Mouse (Mus musculus) limb, embryonic 12.5 days (tissue): ENCODE measurements around the gene Fbxw21. TPM values are rescaled to one million over a fixed set of nuclear protein-coding genes. Genes with fewer than 3 reads are reported as not detected.

Experiments used
- ATAC-seq: fragments of 200-750 bp; cut with Nextera tagmentation; 2 replicates; pipeline ENCODE4 v1.8.0; 2017; ENCODE audit warnings: low read depth, moderate TSS enrichment; ENCODE audit not compliant: insufficient number of reproducible peaks, insufficient read depth, low FRiP score, low TSS enrichment
- H3K27ac ChIP-seq: fragments of 300-500 bp; sonication (generic); 2 replicates; pipeline ENCODE4 v1.5.1; 2016; ENCODE audit warnings: mild to moderate bottlenecking, moderate library complexity
- H3K27me3 ChIP-seq: fragments of 300-500 bp; sonication (generic); 2 replicates; pipeline ENCODE4 v1.6.1; 2016; ENCODE audit warnings: mild to moderate bottlenecking, moderate library complexity
- H3K36me3 ChIP-seq: fragments of 300-500 bp; sonication (generic); 2 replicates; pipeline ENCODE4 v1.6.1; 2016; ENCODE audit warnings: mild to moderate bottlenecking, moderate library complexity
- H3K4me1 ChIP-seq: fragments of 300-500 bp; sonication (generic); replicated peaks from 2 replicates; pipeline ENCODE4 v1.6.1; 2016
- H3K4me2 ChIP-seq: fragments of 300-500 bp; sonication (generic); 2 replicates; pipeline ENCODE4 v1.6.1; 2016; ENCODE audit warnings: mild to moderate bottlenecking, moderate library complexity
- H3K4me3 ChIP-seq: fragments of 300-500 bp; sonication (generic); replicated peaks from 2 replicates; pipeline ENCODE4 v1.5.1; 2016; ENCODE audit warnings: mild to moderate bottlenecking
- H3K9ac ChIP-seq: fragments of 300-500 bp; sonication (generic); replicated peaks from 2 replicates; pipeline ENCODE4 v1.6.1; 2016; ENCODE audit warnings: mild to moderate bottlenecking, moderate library complexity
- H3K9me3 ChIP-seq: fragments of 300-500 bp; sonication (generic); 2 replicates; pipeline ENCODE4 v1.6.1; 2016; ENCODE audit warnings: mild to moderate bottlenecking, moderate library complexity
- WGBS: fragments of 180-500 bp; shearing (Covaris S2); methylation state at CpG from one replicate; pipeline ENCODE4 v1.1.7; 2016; 5-methylcytosine and 5-hydroxymethylcytosine counted together
- polyA plus RNA-seq: library from polyadenylated mRNA; unstranded; fragments of >200 nt; fragmentation: Nextera tagmentation; extraction: Ambion mirVana; gene quantifications from 2 replicates; pipeline ENCODE4 v1.2.1, GENCODE M21; 2016

The Fbxw21 gene
- polyA plus RNA-seq, 1 experiment from 2014 or later = not detected

DNA sequence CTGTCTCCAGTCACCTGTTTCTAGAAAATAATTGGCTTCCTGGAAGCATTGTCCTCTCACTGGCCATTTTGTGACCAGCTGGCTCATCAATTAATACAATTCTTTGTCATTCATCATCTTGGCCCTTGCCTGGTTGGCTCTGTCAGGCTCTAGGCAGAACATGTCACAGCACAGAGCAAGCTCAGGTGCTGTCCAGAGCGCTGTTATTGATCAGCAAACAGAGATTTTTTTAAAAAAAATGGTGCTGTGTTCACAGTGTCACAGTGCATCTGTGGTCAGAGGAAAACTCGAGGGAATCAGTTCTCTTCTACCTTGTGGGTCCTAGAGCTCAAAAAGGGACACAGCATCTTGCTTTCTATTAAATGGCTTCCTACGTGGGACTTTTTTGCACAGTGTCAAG lies 36.4 kb downstream of the Fbxw21 start:
- H3K4me3 ChIP-seq = no peak overlapping the region
- no peaks in the 10 kb centered on the region for H3K27me3 ChIP-seq
- H3K36me3 ChIP-seq = 0 out of 2 replicates have a peak, but pooled peaks cover 2% of the 10 kb centered on the region
- 0 out of 2 replicates have a peak, but pooled peaks cover 5% of the 10 kb centered on the region for H3K4me1 ChIP-seq
- WGBS = 73% methylated on average over 3 of the region's 3 CpGs
- H3K27ac ChIP-seq = no peak overlapping the region
- ATAC-seq = no peak
- no peak overlapping the region for H3K4me2 ChIP-seq
- H3K9ac ChIP-seq = no peak overlapping the region
- no peaks in the 10 kb centered on the region for H3K9me3 ChIP-seq

DNA sequence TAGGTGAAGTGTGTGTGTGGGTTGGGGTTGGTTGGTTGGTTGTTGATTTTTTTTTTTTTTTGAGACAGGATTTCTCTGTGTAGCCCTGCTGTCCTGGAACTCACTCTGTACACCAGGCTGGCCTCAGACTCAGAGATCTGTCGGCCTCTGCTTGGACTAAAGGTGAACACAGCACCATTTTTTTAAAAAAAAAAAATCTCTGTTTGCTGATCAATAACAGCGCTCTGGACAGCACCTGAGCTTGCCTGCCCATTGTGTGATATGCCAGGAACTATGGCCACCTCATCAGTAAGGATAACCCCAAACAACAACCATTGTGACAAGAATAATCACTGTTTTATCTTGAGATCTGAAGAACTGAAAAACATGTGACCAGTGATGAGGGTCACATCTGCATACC lies 36.8 kb downstream of the Fbxw21 start:
- Histone ChIP-seq H3K9ac (no peak overlapping the region), H3K4me3 (no peak overlapping the region), H3K27me3 (no peaks in the 10 kb centered on the region), H3K4me1 (0 out of 2 replicates have a peak, but pooled peaks cover 5% of the 10 kb centered on the region), H3K27ac (no peak overlapping the region), H3K9me3 (no peaks in the 10 kb centered on the region), H3K36me3 (0 out of 2 replicates have a peak, but pooled peaks cover 3% of the 10 kb centered on the region), H3K4me2 (no peak overlapping the region)
- ATAC-seq = no peak
- WGBS = 83% methylated on average over 2 of the region's 2 CpGs

DNA sequence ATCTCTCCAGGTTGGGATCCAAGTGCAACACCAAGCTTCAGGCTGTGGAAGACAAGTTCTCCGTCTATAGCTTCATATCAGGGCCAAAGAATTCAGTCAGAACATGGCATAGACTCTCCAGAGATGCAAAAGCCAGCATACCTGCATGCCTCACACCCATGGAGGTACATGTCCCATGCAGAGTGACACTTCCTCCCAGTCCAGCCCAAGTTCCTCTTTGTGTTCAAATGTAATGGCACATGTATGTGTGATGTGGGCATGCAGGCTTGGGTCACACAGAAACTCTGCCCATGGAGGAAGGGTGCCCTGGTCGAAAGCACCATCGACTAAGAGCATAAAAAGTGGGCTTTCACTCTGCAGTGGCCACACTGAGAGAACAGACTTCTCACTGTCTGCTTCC lies 37.7 kb downstream of the Fbxw21 start:
- Histone ChIP-seq H3K36me3 (peaks cover 9% of the 10 kb centered on the region), H3K4me1 (0 out of 2 replicates have a peak, but pooled peaks cover 5% of the 10 kb centered on the region), H3K27me3 (no peaks in the 10 kb centered on the region), H3K9ac (no peak overlapping the region), H3K27ac (no peak overlapping the region), H3K4me2 (no peak overlapping the region), H3K9me3 (no peaks in the 10 kb centered on the region), H3K4me3 (no peak overlapping the region)
- WGBS = 90% methylated on average over 3 of the region's 3 CpGs
- ATAC-seq = no peak

DNA sequence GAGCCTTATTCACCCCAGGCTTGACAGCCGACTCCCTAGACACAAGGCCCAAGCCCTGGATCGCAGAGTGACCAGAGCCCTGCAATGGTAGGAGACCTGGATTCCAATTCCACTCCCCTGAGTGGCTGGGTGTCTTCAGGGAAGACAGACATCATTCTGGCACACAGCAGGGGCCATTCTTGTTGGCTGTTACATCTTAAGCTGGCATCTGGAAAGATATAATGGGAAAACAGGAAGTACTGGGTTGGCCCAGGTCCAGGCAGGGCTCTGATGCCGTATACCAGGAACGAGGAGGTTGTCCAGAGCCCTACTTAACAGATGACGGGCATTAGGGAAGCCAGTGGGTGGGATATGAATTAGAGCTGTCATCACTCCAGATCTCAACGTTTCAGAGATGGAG lies 38.6 kb downstream of the Fbxw21 start:
- WGBS = 43% methylated on average over 6 of the region's 6 CpGs
- no peaks in the 10 kb centered on the region for H3K9me3 ChIP-seq
- H3K9ac ChIP-seq = no peak overlapping the region
- no peak; the same call in 1 of the 2 replicates for ATAC-seq
- no peak overlapping the region for H3K27ac ChIP-seq
- H3K4me1 ChIP-seq = 0 out of 2 replicates have a peak, but pooled peaks cover 5% of the 10 kb centered on the region
- H3K36me3 ChIP-seq = peaks cover 18% of the 10 kb centered on the region
- no peak overlapping the region for H3K4me2 ChIP-seq
- no peaks in the 10 kb centered on the region for H3K27me3 ChIP-seq
- H3K4me3 ChIP-seq = no peak overlapping the region

DNA sequence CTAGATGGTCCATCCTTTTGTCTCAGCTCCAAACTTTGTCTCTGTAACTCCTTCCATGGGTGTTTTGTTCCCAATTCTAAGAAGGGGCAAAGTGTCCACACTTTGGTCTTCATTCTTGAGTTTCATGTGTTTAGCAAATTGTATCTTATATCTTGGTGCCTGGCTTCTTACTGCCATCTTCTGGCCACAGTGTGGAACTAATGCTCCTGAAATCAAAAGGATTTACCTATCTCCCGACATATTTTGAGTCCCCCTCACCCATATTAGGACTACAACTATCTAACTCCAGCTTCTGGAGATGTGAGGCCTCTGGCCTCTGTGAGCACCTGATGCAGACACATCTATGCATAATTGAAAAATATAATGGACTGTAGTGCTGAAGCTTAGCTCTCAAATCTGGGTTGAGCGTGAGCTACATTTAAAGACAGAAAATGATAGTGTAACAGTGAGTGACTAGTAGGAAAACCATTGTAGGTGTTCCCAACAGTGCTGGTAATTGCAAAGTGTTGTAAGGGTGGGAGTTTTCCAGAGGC lies 39.2 kb downstream of the Fbxw21 start:
- Histone ChIP-seq H3K36me3 (peaks cover 25% of the 10 kb centered on the region), H3K27me3 (no peaks in the 10 kb centered on the region), H3K4me1 (0 out of 2 replicates have a peak, but pooled peaks cover 5% of the 10 kb centered on the region), H3K4me3 (no peak overlapping the region), H3K27ac (no peak overlapping the region), H3K9ac (no peak overlapping the region), H3K4me2 (no peak overlapping the region), H3K9me3 (no peaks in the 10 kb centered on the region)
- no peak for ATAC-seq
- 48% methylated on average over 2 of the region's 2 CpGs for WGBS

DNA sequence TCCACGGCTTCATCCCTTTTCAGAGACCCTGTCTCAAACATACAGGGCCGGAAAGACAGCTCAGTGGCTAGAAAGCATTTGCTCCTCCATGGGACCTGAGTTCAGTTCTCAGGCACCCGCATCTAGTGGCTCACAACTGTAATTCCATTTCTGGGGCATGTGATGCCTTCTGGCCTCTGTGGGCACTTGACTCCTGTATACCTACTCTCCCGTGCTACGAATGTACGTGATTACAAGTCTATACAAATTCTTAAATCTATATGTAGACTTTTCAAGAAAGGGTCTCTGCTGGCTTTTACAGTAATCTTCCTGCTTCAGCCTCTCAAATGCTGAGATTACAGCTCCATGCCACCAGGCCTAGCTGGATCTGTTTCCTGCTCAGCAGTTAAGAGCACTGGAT lies 40.9 kb downstream of the Fbxw21 start:
- H3K9ac ChIP-seq = no peak overlapping the region
- peaks cover 42% of the 10 kb centered on the region for H3K36me3 ChIP-seq
- 0 out of 2 replicates have a peak overlapping the region, but pooled peaks have one; percentile 47 for H3K27ac ChIP-seq
- 0 out of 2 replicates have a peak, but pooled peaks cover 5% of the 10 kb centered on the region for H3K4me1 ChIP-seq
- H3K4me2 ChIP-seq = no peak overlapping the region
- H3K27me3 ChIP-seq = no peaks in the 10 kb centered on the region
- H3K4me3 ChIP-seq = no peak overlapping the region
- 84% methylated on average over 6 of the region's 6 CpGs for WGBS
- no peak for ATAC-seq
- no peaks in the 10 kb centered on the region for H3K9me3 ChIP-seq

DNA sequence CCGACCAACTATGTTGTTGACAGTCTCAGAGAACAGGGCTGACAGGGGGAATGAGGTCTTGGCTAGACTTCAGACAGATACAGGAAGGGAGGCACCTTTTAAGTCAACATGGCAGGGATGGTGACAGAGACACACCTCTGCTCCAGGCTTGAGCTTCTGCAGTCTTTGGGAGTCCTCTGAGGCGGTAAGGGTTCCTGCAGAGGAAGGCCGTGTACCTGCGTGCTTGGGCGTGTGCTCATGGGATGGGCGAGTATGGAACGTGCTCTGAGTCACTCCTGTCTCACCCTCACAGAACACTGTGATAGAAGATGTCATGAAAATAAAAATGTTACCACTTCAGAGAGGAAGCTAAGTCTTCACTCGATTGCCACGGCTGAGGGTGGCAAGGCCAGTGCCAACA lies 42.3 kb downstream of the Fbxw21 start:
- H3K27me3 ChIP-seq = no peaks in the 10 kb centered on the region
- no peak overlapping the region for H3K27ac ChIP-seq
- H3K4me2 ChIP-seq = no peak overlapping the region
- H3K36me3 ChIP-seq = peaks cover 55% of the 10 kb centered on the region
- WGBS = 93% methylated on average over 9 of the region's 9 CpGs
- H3K9me3 ChIP-seq = no peaks in the 10 kb centered on the region
- no peak for ATAC-seq
- no peak overlapping the region for H3K4me3 ChIP-seq
- no peak overlapping the region for H3K9ac ChIP-seq
- H3K4me1 ChIP-seq = 0 out of 2 replicates have a peak, but pooled peaks cover 5% of the 10 kb centered on the region

DNA sequence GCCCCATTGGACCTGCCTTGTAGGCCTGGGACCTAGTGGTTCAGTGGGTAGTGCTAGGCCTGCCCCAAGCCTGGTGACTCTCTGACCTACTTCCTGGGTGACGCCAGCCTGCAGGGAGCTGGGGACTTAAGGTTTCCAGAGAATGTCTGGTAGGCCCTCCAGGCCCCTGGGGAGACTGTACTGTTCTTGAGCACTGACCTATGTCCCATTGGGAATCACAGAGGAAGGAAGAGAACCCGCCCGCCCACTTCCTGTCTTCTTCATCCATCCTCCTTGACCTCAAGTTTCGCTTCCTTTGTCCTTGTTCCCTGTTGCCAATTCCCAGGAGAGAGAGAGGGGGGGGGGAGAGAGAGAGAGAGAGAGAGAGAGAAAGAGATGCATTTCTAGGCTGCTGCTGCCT lies 43.7 kb downstream of the Fbxw21 start:
- ATAC-seq = no peak
- H3K36me3 ChIP-seq = peaks cover 70% of the 10 kb centered on the region
- H3K9ac ChIP-seq = no peak overlapping the region
- H3K27me3 ChIP-seq = no peaks in the 10 kb centered on the region
- H3K27ac ChIP-seq = no peak overlapping the region
- H3K4me2 ChIP-seq = no peak overlapping the region
- 0 out of 2 replicates have a peak, but pooled peaks cover under 1% of the 10 kb centered on the region for H3K4me1 ChIP-seq
- H3K4me3 ChIP-seq = no peak overlapping the region
- 89% methylated on average over 4 of the region's 4 CpGs for WGBS
- no peaks in the 10 kb centered on the region for H3K9me3 ChIP-seq

DNA sequence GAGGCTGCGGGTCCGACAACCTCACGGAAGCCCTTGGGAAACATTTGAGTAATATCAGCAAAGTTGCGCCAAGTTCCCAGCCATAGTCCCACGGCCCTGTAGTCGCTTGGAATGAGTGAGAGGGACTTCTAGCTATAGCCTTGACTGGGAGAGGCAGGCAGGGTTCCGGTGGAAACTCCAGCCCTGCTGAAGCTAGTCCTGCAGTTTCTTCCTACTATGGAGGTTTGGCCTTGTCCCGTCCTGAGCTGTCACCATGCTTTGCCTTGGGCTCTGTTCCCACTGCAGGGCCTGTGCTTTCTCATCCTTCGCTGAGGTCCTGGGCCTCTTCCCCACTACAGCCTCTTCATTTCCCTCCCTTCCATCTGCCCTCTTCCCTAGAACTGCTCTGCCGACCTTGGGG lies 45.6 kb downstream of the Fbxw21 start:
- Histone ChIP-seq H3K4me1 (no peaks in the 10 kb centered on the region), H3K27me3 (no peaks in the 10 kb centered on the region), H3K9ac (no peak overlapping the region), H3K4me2 (no peak overlapping the region), H3K9me3 (no peaks in the 10 kb centered on the region), H3K36me3 (peaks cover 89% of the 10 kb centered on the region), H3K27ac (no peak overlapping the region), H3K4me3 (no peak overlapping the region)
- WGBS = 94% methylated on average over 10 of the region's 10 CpGs
- no peak for ATAC-seq

DNA sequence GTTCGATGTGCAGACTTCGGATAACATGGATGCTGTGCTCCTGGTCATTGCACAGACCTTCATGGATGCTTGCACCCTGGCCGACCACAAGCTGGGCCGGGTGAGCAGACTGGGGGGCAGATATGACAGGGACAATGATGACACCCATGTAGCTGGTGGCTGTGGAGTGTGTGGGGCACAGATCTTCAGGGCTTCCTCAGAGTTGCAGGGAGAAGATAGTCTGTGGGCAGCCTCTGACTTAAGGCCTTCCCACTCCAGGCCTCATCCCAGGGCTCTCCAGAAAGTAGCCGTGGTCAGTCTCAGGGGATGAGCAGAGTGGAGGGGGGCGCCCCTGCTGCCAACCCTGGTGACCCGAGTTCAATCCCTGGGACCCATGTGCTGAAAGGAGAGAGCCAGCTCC lies 47.0 kb downstream of the Fbxw21 start:
- H3K27me3 ChIP-seq = no peaks in the 10 kb centered on the region
- ATAC-seq = no peak
- H3K4me2 ChIP-seq = no peak overlapping the region
- H3K27ac ChIP-seq = no peak overlapping the region
- no peaks in the 10 kb centered on the region for H3K9me3 ChIP-seq
- no peak overlapping the region for H3K9ac ChIP-seq
- peaks cover 100% of the 10 kb centered on the region for H3K36me3 ChIP-seq
- no peaks in the 10 kb centered on the region for H3K4me1 ChIP-seq
- H3K4me3 ChIP-seq = no peak overlapping the region
- 85% methylated on average over 7 of the region's 7 CpGs for WGBS

DNA sequence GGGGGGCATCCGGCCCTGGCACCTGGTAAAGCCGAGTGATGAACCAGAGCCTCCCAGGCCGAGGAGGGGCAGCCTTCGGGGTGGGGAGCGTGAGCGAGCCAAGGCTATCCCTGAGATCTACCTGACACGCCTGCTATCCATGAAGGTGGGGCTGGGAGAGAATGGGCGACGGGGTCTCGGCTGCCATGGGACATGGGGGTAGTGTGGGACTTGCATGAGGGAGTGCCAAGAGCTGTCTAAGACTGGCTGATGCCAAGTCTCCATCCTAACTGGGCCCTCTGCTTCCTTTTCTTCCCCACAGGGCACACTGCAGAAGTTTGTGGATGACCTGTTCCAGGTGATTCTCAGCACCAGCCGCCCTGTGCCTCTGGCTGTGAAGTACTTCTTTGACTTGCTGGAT lies 47.6 kb downstream of the Fbxw21 start:
- H3K27ac ChIP-seq = no peak overlapping the region
- 95% methylated on average over 11 of the region's 11 CpGs for WGBS
- no peak overlapping the region for H3K4me2 ChIP-seq
- peaks cover 100% of the 10 kb centered on the region for H3K36me3 ChIP-seq
- ATAC-seq = no peak
- no peak overlapping the region for H3K9ac ChIP-seq
- no peaks in the 10 kb centered on the region for H3K27me3 ChIP-seq
- no peaks in the 10 kb centered on the region for H3K9me3 ChIP-seq
- no peaks in the 10 kb centered on the region for H3K4me1 ChIP-seq
- H3K4me3 ChIP-seq = no peak overlapping the region

DNA sequence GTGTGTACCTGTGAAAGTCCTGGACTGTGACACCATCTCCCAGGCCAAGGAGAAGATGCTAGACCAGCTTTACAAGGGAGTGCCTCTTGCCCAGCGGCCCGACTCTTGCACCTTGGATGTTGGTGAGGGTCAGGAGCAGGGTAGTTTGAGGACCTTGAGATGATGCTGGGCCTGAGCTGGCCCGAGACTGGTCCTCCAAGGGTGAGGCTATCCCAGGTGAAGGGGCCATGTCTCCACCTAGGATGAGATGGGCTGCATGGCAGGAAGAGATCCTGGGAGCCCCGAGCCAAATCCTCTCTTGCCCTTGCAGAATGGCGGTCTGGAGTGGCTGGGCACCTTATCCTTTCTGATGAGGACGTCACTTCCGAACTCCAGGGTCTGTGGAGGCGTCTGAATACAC lies 48.5 kb downstream of the Fbxw21 start:
- Histone ChIP-seq H3K9ac (no peak overlapping the region), H3K4me2 (no peak overlapping the region), H3K4me3 (no peak overlapping the region), H3K36me3 (peaks cover 100% of the 10 kb centered on the region), H3K4me1 (no peaks in the 10 kb centered on the region), H3K9me3 (no peaks in the 10 kb centered on the region), H3K27me3 (no peaks in the 10 kb centered on the region), H3K27ac (no peak overlapping the region)
- no peak for ATAC-seq
- 91% methylated on average over 8 of the region's 8 CpGs for WGBS
